Mouse (Mus musculus): Measurements from ENCODE around the gene Mob2.

- TF ChIP-seq EP300 (IDR thresholded peaks at IDR 0.05; ENCODE audit: low read length) (no peak), ZC3H11A (IDR thresholded peaks at IDR 0.05; ENCODE audit: low read depth, low read length) (no peak), TCF12 (IDR thresholded peaks at IDR 0.05; ENCODE audit: low read depth, low read length) (no peak), GABPA (IDR thresholded peaks at IDR 0.05; ENCODE audit: insufficient replicate concordance, low read depth, low read length) (no peak)
These were observed 66.7 kb downstream of the Mob2 start for GRCm38 (mm10) chr7:141994121-141994520.
